Mouse (Mus musculus) cerebellum, adult 2 months (tissue): ENCODE results near the gene Gm49378.

Experiments used
- CTCF ChIP-seq: fragments of 200-500 bp; IDR thresholded peaks from 2 replicates; pipeline ENCODE4 v1.5.1; 2011; ENCODE audit warnings: low read depth, mild to moderate bottlenecking, control low read depth, low read length, moderate library complexity, borderline replicate concordance; ENCODE audit not compliant: insufficient read depth
- POLR2A ChIP-seq: fragments of 200-500 bp; IDR thresholded peaks from 2 replicates; pipeline ENCODE4 v1.6.1; 2011; ENCODE audit warnings: low read length, control low read depth, borderline replicate concordance; ENCODE audit not compliant: insufficient read depth

GRCm38 (mm10) chr14:55579511-55580496 is 57.9 kb downstream of the Gm49378 start:
- TF ChIP-seq CTCF (no peak), POLR2A (no peak)
